Mouse (Mus musculus): ENCODE measurements at regions not wholly inside any gene's neighbourhood (a gene's known extent, or its start where the extent isn't known, plus 50 kb on each side); places are given as distances from the start of the nearest gene placed in this dataset.

DNA sequence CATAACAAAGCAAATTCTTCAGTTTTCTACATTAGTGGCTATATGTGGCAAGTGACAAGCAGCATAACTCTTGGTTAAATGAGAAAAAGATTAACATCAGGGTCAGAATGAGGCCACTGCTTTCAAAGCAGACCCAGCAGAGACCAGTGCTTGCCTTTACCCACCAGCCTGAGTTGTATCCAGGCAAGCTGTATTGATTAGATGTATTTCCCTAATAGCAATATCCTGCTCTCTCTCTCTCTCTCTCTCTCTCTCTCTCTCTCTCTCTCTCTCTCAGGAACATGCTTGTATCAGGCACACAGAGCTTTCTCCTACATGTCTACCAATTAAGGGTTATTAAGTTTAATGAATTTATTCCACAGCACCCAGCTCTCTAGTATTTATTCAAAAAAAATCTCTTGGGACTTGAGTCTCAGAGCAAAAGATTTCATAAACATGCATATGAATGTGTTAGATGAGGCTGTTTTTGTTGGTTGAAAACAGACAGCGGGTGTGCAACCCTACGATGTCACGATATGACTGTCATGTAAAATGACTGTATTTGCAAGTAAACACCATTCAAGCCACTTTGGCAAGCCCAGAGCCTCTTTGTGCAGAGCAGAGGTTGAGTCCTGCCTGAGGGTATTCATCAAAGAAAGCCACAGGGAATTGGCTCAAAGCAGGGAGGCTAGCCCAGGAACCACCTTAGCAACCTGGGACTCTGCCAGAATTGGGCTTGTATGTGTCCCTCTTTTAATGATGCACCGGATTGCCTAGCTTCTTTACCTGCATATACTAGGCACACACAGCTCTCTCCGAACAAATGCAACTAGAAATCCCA, 136.0 kb upstream of the Fndc3a start:
- Histone ChIP-seq H3K9ac (ENCODE audit: low read length) (no peak overlapping the region), H3K4me1 (ENCODE audit: control insufficient read depth, insufficient read depth, low read length) (no peaks in the 10 kb centered on the region), H3K36me3 (ENCODE audit: control insufficient read depth, insufficient read depth, low read length) (no peaks in the 10 kb centered on the region), H3K4me2 (ENCODE audit: low read depth) (no peak overlapping the region), H3K27ac (ENCODE audit: low read depth, low read length) (no peak overlapping the region), H3K4me3 (ENCODE audit: low read depth, low read length) (no peak overlapping the region), H3K27me3 (ENCODE audit: control insufficient read depth, insufficient read depth, low read length) (no peaks in the 10 kb centered on the region), H3K9me3 (ENCODE audit: control insufficient read depth, low read length) (no peaks in the 10 kb centered on the region)
- 80% methylated on average over 5 of the region's 5 CpGs for WGBS
- no peak for ATAC-seq (ENCODE audit: insufficient read depth, low FRiP score, low TSS enrichment)
- DNase-seq (ENCODE audit: low spot score) = no peak

DNA sequence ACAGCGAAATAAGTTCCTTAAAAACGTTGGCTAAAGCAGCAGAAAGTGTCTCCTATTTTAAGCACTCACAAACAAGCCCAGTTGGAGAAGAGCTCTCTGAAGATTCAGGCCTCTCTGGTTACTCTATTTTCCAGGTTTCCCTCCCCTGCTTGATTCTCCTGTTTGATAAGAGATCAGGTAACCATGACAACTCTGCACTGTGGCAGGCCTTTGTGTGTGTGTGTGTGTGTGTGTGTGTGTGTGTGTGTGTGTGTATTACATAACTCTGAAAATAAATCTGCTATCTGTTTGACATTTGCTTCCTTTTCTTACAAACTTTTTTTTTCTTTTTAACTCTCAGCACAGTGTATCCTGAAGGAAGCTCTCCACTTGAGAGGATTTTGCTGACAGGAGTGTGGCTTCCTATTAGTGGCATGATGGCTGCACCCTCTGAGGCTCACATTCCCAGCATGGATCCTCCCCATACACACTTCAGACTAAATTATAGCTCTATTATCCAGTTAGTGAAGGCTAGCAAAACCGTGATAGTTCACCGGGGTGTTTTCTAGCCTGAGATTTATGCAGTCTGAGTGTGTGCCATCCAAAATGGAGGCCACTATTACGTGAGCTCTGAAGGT, 135.1 kb upstream of the Fndc3a start:
- H3K36me3 ChIP-seq (ENCODE audit: control insufficient read depth, insufficient read depth, low read length) = no peaks in the 10 kb centered on the region
- 61% methylated on average over 5 of the region's 5 CpGs for WGBS
- H3K4me1 ChIP-seq (ENCODE audit: control insufficient read depth, insufficient read depth, low read length) = no peaks in the 10 kb centered on the region
- no peak overlapping the region for H3K4me2 ChIP-seq (ENCODE audit: low read depth)
- H3K9ac ChIP-seq (ENCODE audit: low read length) = no peak overlapping the region
- no peak overlapping the region for H3K4me3 ChIP-seq (ENCODE audit: low read depth, low read length)
- no peaks in the 10 kb centered on the region for H3K9me3 ChIP-seq (ENCODE audit: control insufficient read depth, low read length)
- ATAC-seq (ENCODE audit: insufficient read depth, low FRiP score, low TSS enrichment) (no peak), DNase-seq (ENCODE audit: low spot score) (no peak)
- no peak overlapping the region for H3K27ac ChIP-seq (ENCODE audit: low read depth, low read length)
- H3K27me3 ChIP-seq (ENCODE audit: control insufficient read depth, insufficient read depth, low read length) = no peaks in the 10 kb centered on the region

DNA sequence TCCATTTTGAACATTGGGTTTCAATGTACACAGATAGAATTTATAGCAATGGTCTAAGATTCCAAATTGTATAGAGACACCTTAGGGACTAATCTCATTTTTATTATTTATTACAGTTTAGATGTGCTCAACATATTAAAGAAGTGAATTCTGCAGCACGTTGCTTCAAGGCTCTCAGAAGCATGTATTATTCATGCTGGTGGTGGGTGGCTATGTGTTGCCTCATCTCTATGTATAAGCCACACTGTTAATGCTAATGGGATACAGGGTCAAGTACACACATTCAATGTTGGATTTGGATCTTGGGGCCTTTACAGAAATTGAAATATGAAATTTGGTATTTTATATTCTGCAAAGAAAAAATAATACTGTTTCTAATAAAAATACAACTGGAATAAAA, 131.9 kb upstream of the Fndc3a start:
- no peak overlapping the region for H3K4me2 ChIP-seq (ENCODE audit: low read depth)
- no peaks in the 10 kb centered on the region for H3K9me3 ChIP-seq (ENCODE audit: control insufficient read depth, low read length)
- H3K27me3 ChIP-seq (ENCODE audit: control insufficient read depth, insufficient read depth, low read length) = no peaks in the 10 kb centered on the region
- no peak overlapping the region for H3K9ac ChIP-seq (ENCODE audit: low read length)
- H3K27ac ChIP-seq (ENCODE audit: low read depth, low read length) = no peak overlapping the region
- no peak for ATAC-seq (ENCODE audit: insufficient read depth, low FRiP score, low TSS enrichment)
- H3K4me1 ChIP-seq (ENCODE audit: control insufficient read depth, insufficient read depth, low read length) = no peaks in the 10 kb centered on the region
- H3K4me3 ChIP-seq (ENCODE audit: low read depth, low read length) = no peak overlapping the region
- no peak for DNase-seq (ENCODE audit: low spot score)
- no peaks in the 10 kb centered on the region for H3K36me3 ChIP-seq (ENCODE audit: control insufficient read depth, insufficient read depth, low read length)
- WGBS = 72% methylated on average over 1 of the region's 1 CpGs

DNA sequence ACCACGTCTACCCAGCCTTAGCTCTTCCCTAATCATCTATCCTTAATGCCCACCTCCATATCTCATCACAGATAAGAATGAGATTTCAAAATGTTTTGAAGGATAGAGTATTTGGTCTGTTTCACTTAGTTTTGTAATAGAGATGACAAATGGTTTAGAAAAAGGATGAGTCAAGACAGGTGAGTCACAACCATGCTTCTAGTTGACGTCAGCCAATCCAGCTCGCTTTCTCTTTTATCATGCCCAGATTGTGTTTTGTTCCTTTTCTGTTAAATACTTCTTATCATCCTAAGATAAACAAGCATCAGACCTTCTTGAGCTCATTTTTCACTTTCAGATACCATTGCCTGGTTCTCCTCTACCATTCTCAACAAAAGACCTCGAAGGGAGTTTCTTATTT, 125.4 kb upstream of the Fndc3a start:
- Histone ChIP-seq H3K4me1 (ENCODE audit: control insufficient read depth, insufficient read depth, low read length) (no peaks in the 10 kb centered on the region), H3K9ac (ENCODE audit: low read length) (no peak overlapping the region), H3K9me3 (ENCODE audit: control insufficient read depth, low read length) (no peaks in the 10 kb centered on the region), H3K4me3 (ENCODE audit: low read depth, low read length) (no peak overlapping the region), H3K27me3 (ENCODE audit: control insufficient read depth, insufficient read depth, low read length) (no peaks in the 10 kb centered on the region), H3K4me2 (ENCODE audit: low read depth) (no peak overlapping the region), H3K27ac (ENCODE audit: low read depth, low read length) (no peak overlapping the region), H3K36me3 (ENCODE audit: control insufficient read depth, insufficient read depth, low read length) (no peaks in the 10 kb centered on the region)
- 88% methylated on average over 4 of the region's 4 CpGs for WGBS
- DNase-seq (ENCODE audit: low spot score) = no peak
- no peak for ATAC-seq (ENCODE audit: insufficient read depth, low FRiP score, low TSS enrichment)

DNA sequence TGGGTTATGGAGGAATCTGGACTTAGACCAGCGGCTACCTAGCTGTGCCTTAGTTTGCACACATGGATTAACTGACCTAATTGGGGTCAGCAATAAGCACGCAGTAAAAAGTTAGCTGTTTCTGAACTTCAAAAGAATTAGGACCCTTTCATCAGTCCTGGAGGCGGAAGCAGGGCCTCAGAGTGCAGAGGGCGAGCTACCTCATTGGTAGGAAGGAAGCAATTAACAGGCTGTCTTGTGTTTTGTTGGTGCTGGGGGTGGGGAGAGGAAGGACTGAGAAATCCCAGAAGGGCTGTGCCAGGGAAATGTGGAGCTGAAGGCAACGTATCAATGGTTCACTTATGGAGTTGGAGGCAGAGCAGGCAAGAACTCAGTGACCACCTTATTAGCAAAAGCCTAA, 119.5 kb upstream of the Fndc3a start:
- no peak overlapping the region for H3K9ac ChIP-seq (ENCODE audit: low read length)
- H3K27ac ChIP-seq (ENCODE audit: low read depth, low read length) = no peak overlapping the region
- ATAC-seq (ENCODE audit: insufficient read depth, low FRiP score, low TSS enrichment) (no peak), DNase-seq (ENCODE audit: low spot score) (peak; percentile 17)
- H3K36me3 ChIP-seq (ENCODE audit: control insufficient read depth, insufficient read depth, low read length) = no peaks in the 10 kb centered on the region
- no peaks in the 10 kb centered on the region for H3K4me1 ChIP-seq (ENCODE audit: control insufficient read depth, insufficient read depth, low read length)
- H3K4me2 ChIP-seq (ENCODE audit: low read depth) = no peak overlapping the region
- no peaks in the 10 kb centered on the region for H3K27me3 ChIP-seq (ENCODE audit: control insufficient read depth, insufficient read depth, low read length)
- 19% methylated on average over 5 of the region's 5 CpGs for WGBS
- H3K9me3 ChIP-seq (ENCODE audit: control insufficient read depth, low read length) = no peaks in the 10 kb centered on the region
- H3K4me3 ChIP-seq (ENCODE audit: low read depth, low read length) = no peak overlapping the region

DNA sequence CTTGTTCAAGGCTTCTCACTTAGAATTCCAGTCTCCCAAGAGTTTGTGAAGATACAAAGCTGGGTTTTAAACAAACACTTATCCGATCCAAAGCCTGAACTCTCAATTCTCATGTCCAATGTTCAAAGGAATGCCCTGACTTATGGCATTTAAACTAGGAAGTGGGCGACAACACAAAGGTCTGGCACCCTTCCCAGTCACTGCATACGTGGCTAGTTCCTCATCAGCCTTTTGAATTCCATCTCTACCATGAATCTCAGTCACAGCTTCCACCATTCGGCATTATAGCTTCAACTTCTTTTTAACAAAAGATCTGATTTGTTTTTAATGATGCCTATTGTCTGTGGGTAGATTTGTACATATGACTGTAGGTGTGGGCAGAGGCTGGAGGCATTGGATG, 115.7 kb upstream of the Fndc3a start:
- ATAC-seq (ENCODE audit: insufficient read depth, low FRiP score, low TSS enrichment) (no peak), DNase-seq (ENCODE audit: low spot score) (no peak)
- Histone ChIP-seq H3K9me3 (ENCODE audit: control insufficient read depth, low read length) (no peaks in the 10 kb centered on the region), H3K4me2 (ENCODE audit: low read depth) (no peak overlapping the region), H3K36me3 (ENCODE audit: control insufficient read depth, insufficient read depth, low read length) (no peaks in the 10 kb centered on the region), H3K4me1 (ENCODE audit: control insufficient read depth, insufficient read depth, low read length) (no peaks in the 10 kb centered on the region), H3K9ac (ENCODE audit: low read length) (no peak overlapping the region), H3K27me3 (ENCODE audit: control insufficient read depth, insufficient read depth, low read length) (no peaks in the 10 kb centered on the region), H3K4me3 (ENCODE audit: low read depth, low read length) (no peak overlapping the region), H3K27ac (ENCODE audit: low read depth, low read length) (no peak overlapping the region)
- 81% methylated on average over 4 of the region's 4 CpGs for WGBS

DNA sequence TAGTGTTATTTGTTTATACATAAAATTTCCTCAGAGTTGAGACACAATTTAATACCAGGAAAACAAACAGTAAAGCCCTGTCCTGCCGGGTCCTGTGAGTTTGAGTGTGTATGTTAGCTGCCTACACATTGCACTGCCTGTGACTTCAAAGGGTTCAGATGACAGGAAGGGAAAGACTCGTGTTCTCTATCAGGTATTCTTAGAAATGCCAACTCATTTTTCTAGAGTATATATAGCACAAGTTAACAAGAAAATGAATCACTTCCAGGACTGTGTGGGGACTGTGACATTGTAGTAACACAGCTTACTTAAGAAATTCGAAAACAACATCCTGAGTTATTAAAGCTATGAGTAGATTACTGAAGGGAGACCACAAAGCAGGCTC, 112.4 kb upstream of the Fndc3a start:
- no peak for ATAC-seq (ENCODE audit: insufficient read depth, low FRiP score, low TSS enrichment)

DNA sequence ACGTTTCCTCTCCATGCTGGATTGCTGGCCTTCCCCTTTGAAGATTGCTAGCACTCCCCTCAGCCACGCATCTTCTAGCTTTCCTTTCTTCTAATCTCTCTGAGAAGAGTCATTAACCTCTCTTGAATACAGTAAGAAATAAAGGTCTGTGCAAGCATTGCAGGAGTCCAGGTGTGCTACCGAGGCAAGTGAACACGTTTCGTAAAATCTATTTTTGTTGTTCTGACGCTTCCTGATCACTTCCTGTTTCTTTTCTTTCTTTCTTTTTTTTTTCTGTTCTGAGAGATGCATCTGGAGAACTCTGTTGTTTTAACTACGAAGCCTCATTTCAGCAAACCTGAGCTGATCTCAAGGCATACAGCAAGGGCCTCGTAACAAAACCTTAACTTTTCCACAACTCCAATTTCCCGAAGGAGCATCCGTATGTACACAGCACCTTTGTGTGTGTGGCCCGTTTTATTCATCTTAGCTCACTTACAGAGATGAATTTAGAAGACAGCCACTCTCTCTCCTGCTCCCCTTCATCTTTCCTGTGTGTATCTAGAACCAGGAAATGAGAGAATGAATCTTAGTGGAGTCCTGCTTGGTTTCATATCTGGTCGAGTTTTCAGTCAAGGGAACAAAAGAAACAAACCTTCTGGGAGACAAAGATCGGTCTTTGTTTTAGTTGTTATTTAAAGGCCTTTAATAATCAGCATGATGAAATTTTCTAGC, 111.9 kb upstream of the Fndc3a start:
- Histone ChIP-seq H3K36me3 (ENCODE audit: control insufficient read depth, insufficient read depth, low read length) (no peaks in the 10 kb centered on the region), H3K4me2 (ENCODE audit: low read depth) (no peak overlapping the region), H3K9me3 (ENCODE audit: control insufficient read depth, low read length) (no peaks in the 10 kb centered on the region), H3K4me1 (ENCODE audit: control insufficient read depth, insufficient read depth, low read length) (peaks cover 3% of the 10 kb centered on the region; the same call in 1 of the 2 replicates), H3K27me3 (ENCODE audit: control insufficient read depth, insufficient read depth, low read length) (no peaks in the 10 kb centered on the region), H3K4me3 (ENCODE audit: low read depth, low read length) (no peak overlapping the region), H3K9ac (ENCODE audit: low read length) (no peak overlapping the region), H3K27ac (ENCODE audit: low read depth, low read length) (no peak overlapping the region)
- WGBS = 85% methylated on average over 13 of the region's 13 CpGs
- no peak for ATAC-seq (ENCODE audit: insufficient read depth, low FRiP score, low TSS enrichment)
- DNase-seq (ENCODE audit: low spot score) = no peak

More for the DNA sequence above, 112.4 kb upstream of the Fndc3a start:
- Histone ChIP-seq H3K4me2 (ENCODE audit: low read depth) (no peak overlapping the region), H3K9me3 (ENCODE audit: control insufficient read depth, low read length) (no peaks in the 10 kb centered on the region), H3K27me3 (ENCODE audit: control insufficient read depth, insufficient read depth, low read length) (no peaks in the 10 kb centered on the region), H3K4me1 (ENCODE audit: control insufficient read depth, insufficient read depth, low read length) (no peaks in the 10 kb centered on the region; the same call in 1 of the 2 replicates), H3K9ac (ENCODE audit: low read length) (no peak overlapping the region), H3K27ac (ENCODE audit: low read depth, low read length) (no peak overlapping the region), H3K4me3 (ENCODE audit: low read depth, low read length) (no peak overlapping the region), H3K36me3 (ENCODE audit: control insufficient read depth, insufficient read depth, low read length) (no peaks in the 10 kb centered on the region)
- WGBS = 55% methylated on average over 3 of the region's 3 CpGs
- no peak for DNase-seq (ENCODE audit: low spot score)

All from neural tube, embryonic 11.5 days (tissue).